Mouse (Mus musculus) thymus, adult 2 months (tissue): ENCODE results near the gene Fbxo42.

Experiments
- CTCF ChIP-seq: fragments of 200-500 bp; IDR thresholded peaks from 2 replicates; pipeline ENCODE4 v1.5.1; 2012; ENCODE audit warnings: mild to moderate bottlenecking, control low read depth, low read length, moderate library complexity, borderline replicate concordance; ENCODE audit not compliant: control insufficient read depth, poor library complexity, insufficient read depth; ENCODE audit errors: extremely low read depth
- POLR2A ChIP-seq: fragments of 200-500 bp; IDR thresholded peaks from 2 replicates; pipeline ENCODE4 v1.6.1; 2012; ENCODE audit warnings: mild to moderate bottlenecking, low read length, control low read depth, moderate library complexity; ENCODE audit not compliant: control insufficient read depth, poor library complexity, insufficient read depth; ENCODE audit errors: extremely low read depth

- TF ChIP-seq POLR2A: no peak
- no peak for TF ChIP-seq CTCF
Measured at GRCm38 (mm10) chr4:141251071-141251470, 103.4 kb downstream of the Fbxo42 start.
